In the genomic region with DNA sequence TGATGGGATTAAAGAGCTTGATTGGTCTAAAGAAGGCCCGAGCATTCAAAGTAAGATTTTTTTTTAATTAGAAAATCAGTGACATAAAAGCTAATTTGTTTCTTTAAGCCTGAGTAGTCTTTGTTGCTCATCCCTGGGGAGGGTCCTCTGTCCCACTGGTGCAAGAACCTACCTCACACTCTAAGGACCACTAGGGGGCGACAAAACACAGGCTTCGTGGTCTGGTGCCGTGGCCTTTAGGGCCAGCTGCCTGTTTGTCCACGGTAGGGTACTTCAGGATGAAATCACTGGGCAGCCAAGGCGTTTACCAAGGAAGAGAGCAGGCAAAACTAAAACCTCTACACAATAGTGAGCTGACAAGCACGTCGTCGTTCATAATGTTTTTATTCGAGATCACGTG, we compare ENCODE assay signal across 9 mouse cellular contexts. TPM values are rescaled to one million over a fixed set of nuclear protein-coding genes. Genes with fewer than 3 reads are reported as not detected.
DNase-seq lines count a peak whose midpoint lies in the region; ATAC-seq lines count a peak whose summit lies in the region.
"Had no signal": no experiment of that assay in that cellular context is flagged by ENCODE, and none has a peak within 500 bp of the region (broad histone marks: within the 10 kb centered on the region; RNA-seq: fewer than 3 reads in every experiment).

No protein-coding gene starts in this region.

- 25% methylated on average over 11 of the region's 11 CpGs for WGBS in forebrain, embryonic 15.5 days
- WGBS in hindbrain, embryonic 13.5 days, result 28% methylated on average over 11 of the region's 11 CpGs

- H3K27me3 ChIP-seq in forebrain, embryonic 15.5 days, result no peaks in the 10 kb centered on the region
- H3K27me3 ChIP-seq in hindbrain, embryonic 13.5 days, result no peaks in the 10 kb centered on the region

- 0 out of 2 replicates have a peak, but pooled peaks cover 4% of the 10 kb centered on the region for H3K4me1 ChIP-seq in forebrain, embryonic 15.5 days
- H3K4me1 ChIP-seq in hindbrain, embryonic 13.5 days (replicated peaks), result peaks cover 2% of the 10 kb centered on the region; the same call in 1 of the 2 replicates
- H3K4me1 ChIP-seq: limb, embryonic 12.5 days had no signal

- H3K4me3 ChIP-seq in forebrain, embryonic 15.5 days, result no peak overlapping the region
- H3K4me3 ChIP-seq in hindbrain, embryonic 13.5 days, result no peak overlapping the region
- H3K4me3 ChIP-seq: limb, embryonic 12.5 days had no signal

- peak; percentile 71 for DNase-seq in MN1 (ENCODE audit: low spot score)
- DNase-seq in cerebellum, adult 11 months, result peak; percentile 74
- DNase-seq in layer of hippocampus, adult 9-10 months (ENCODE audit: low spot score), result peak; percentile 78
- peak; percentile 75 for DNase-seq in lung, postnatal 25 days (ENCODE audit: low spot score)
- peak; percentile 63 for DNase-seq in retina, postnatal 7 days (ENCODE audit: low read depth, low spot score)
- DNase-seq in urinary bladder, postnatal 25 days (ENCODE audit: low spot score), result peak; percentile 67

- H3K27ac ChIP-seq in forebrain, embryonic 15.5 days (replicated peaks), result no peak overlapping the region
- H3K27ac ChIP-seq in hindbrain, embryonic 13.5 days, result no peak overlapping the region
- H3K27ac ChIP-seq: limb, embryonic 12.5 days had no signal

- 0 out of 2 replicates have a peak overlapping the region, but pooled peaks have one; percentile 22 for H3K9ac ChIP-seq in forebrain, embryonic 15.5 days (replicated peaks)
- H3K9ac ChIP-seq in hindbrain, embryonic 13.5 days, result no peak overlapping the region
- H3K9ac ChIP-seq: limb, embryonic 12.5 days had no signal

- H3K36me3 ChIP-seq in forebrain, embryonic 15.5 days, result no peaks in the 10 kb centered on the region
- H3K36me3 ChIP-seq in hindbrain, embryonic 13.5 days, result no peaks in the 10 kb centered on the region
- H3K36me3 ChIP-seq: limb, embryonic 12.5 days had no signal

- no peak overlapping the region for H3K4me2 ChIP-seq in forebrain, embryonic 15.5 days (replicated peaks)
- no peak overlapping the region for H3K4me2 ChIP-seq in hindbrain, embryonic 13.5 days
- H3K4me2 ChIP-seq: limb, embryonic 12.5 days had no signal

- no peaks in the 10 kb centered on the region for H3K9me3 ChIP-seq in forebrain, embryonic 15.5 days
- H3K9me3 ChIP-seq in hindbrain, embryonic 13.5 days, result no peaks in the 10 kb centered on the region
- H3K9me3 ChIP-seq: limb, embryonic 12.5 days had no signal

- peak; percentile 73 for ATAC-seq in forebrain, embryonic 15.5 days (replicated peaks)
- ATAC-seq in hindbrain, embryonic 13.5 days (ENCODE audit: low FRiP score), result peak; percentile 36; the same call in 1 of the 2 replicates

RNA-seq across cellular contexts. Expression of gene B3galt5, which starts 5.2 kb away (rescaled TPM):
- polyA plus RNA-seq in forebrain, embryonic 15.5 days (2015; fragmentation: Nextera tagmentation; extraction: Ambion mirVana), result 1.1 and 1.6 TPM in 2 replicates
- polyA plus RNA-seq in hindbrain, embryonic 13.5 days (2015; fragmentation: Nextera tagmentation; extraction: Ambion mirVana), result 2.4 TPM in 2 replicates

RNA-seq across cellular contexts. Expression of gene Sh3bgr, which starts 30.2 kb away (rescaled TPM):
- 0.65 and 0.69 TPM in 2 replicates for polyA plus RNA-seq in forebrain, embryonic 15.5 days (2015; fragmentation: Nextera tagmentation; extraction: Ambion mirVana)
- polyA plus RNA-seq in hindbrain, embryonic 13.5 days (2015; fragmentation: Nextera tagmentation; extraction: Ambion mirVana), result 1.6 and 2.9 TPM in 2 replicates

RNA-seq across cellular contexts. Expression of gene Lca5l, which starts 38.3 kb away (rescaled TPM):
- polyA plus RNA-seq in forebrain, embryonic 15.5 days (2015; fragmentation: Nextera tagmentation; extraction: Ambion mirVana), result 1.5 and 1.6 TPM in 2 replicates
- polyA plus RNA-seq in hindbrain, embryonic 13.5 days (2015; fragmentation: Nextera tagmentation; extraction: Ambion mirVana), result 1.6 and 2.1 TPM in 2 replicates
